Mouse (Mus musculus): ENCODE data around the gene Esrrg. TPM values are rescaled to one million over a fixed set of nuclear protein-coding genes. Genes with fewer than 3 reads are reported as not detected.

Gene Esrrg
- total RNA-seq, 2 experiments from 2014 or later = 10.8 to 20.8 TPM

GRCm38 (mm10) chr1:187770234-187770633 lies 161.6 kb downstream of the Esrrg start:
- no peak for DNase-seq

GRCm38 (mm10) chr1:187771067-187771466 lies 162.5 kb downstream of the Esrrg start:
- DNase-seq = no peak

- DNase-seq = no peak
Measured at GRCm38 (mm10) chr1:187779589-187780178, 171.1 kb downstream of the Esrrg start.

- no peak for DNase-seq
Measured at GRCm38 (mm10) chr1:187785226-187785625, 176.6 kb downstream of the Esrrg start.

GRCm38 (mm10) chr1:187787055-187788016 lies 178.7 kb downstream of the Esrrg start:
- DNase-seq = no peak

GRCm38 (mm10) chr1:187794240-187794930 lies 185.8 kb downstream of the Esrrg start:
- DNase-seq = no peak

- DNase-seq = peak; percentile 15 to 35
Measured at GRCm38 (mm10) chr1:187795551-187795950, 187.0 kb downstream of the Esrrg start.

- no peak for DNase-seq
Measured at GRCm38 (mm10) chr1:187799300-187799699, 190.7 kb downstream of the Esrrg start.

- peak; percentile 17 to 45 for DNase-seq
Measured at GRCm38 (mm10) chr1:187800761-187801160, 192.2 kb downstream of the Esrrg start.

GRCm38 (mm10) chr1:187803566-187803965 lies 195.0 kb downstream of the Esrrg start:
- no peak for DNase-seq

GRCm38 (mm10) chr1:187803997-187804396 lies 195.4 kb downstream of the Esrrg start:
- DNase-seq = no peak

- DNase-seq = no peak
Measured at GRCm38 (mm10) chr1:187805001-187805400, 196.4 kb downstream of the Esrrg start.

- no peak for DNase-seq
Measured at GRCm38 (mm10) chr1:187807477-187808390, 199.1 kb downstream of the Esrrg start.

GRCm38 (mm10) chr1:187808391-187808922 lies 199.9 kb downstream of the Esrrg start:
- no peak for DNase-seq

- peak; percentile 41 to 55 for DNase-seq
Measured at GRCm38 (mm10) chr1:187809546-187809945, 201.0 kb downstream of the Esrrg start.

GRCm38 (mm10) chr1:187819406-187819805 lies 210.8 kb downstream of the Esrrg start:
- no peak for DNase-seq

GRCm38 (mm10) chr1:187821368-187821811 lies 212.8 kb downstream of the Esrrg start:
- DNase-seq = no peak

- DNase-seq = no peak
Measured at GRCm38 (mm10) chr1:187823351-187823750, 214.8 kb downstream of the Esrrg start.

GRCm38 (mm10) chr1:187825421-187826097 lies 217.0 kb downstream of the Esrrg start:
- no peak for DNase-seq

GRCm38 (mm10) chr1:187826140-187826539 lies 217.5 kb downstream of the Esrrg start:
- DNase-seq = no peak

- no peak for DNase-seq
Measured at GRCm38 (mm10) chr1:187826869-187827268, 218.3 kb downstream of the Esrrg start.

Measured in adrenal gland, postnatal 36 days (tissue).